Comparison of ENCODE assay signal across 14 mouse cellular contexts in the genomic region with DNA sequence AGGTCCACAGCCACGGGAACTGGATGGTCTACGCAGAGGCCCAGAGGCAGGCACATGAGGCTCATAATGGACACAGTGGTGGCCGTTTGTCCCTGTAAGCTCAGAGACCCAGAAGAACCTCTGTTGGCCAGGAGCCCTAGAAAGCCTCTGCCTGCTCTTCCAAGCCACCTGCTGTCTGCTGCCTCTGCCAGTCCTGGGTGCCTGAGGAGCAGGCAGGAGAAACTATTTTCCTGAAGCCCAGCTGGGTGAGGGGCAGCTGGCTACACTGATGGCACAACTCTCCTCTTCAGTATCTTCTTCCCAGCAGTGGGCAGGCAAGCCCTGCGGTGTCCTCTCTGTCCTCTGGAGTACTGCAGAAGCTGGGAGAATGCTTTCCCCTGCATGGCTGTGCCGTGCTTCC. TPM values are rescaled to one million over a fixed set of nuclear protein-coding genes. Genes with fewer than 3 reads are reported as not detected.
"Had no signal": no experiment of that assay in that cellular context is flagged by ENCODE, and none has a peak within 500 bp of the region (broad histone marks: within the 10 kb centered on the region; RNA-seq: fewer than 3 reads in every experiment).

No protein-coding gene starts in this region.

- H3K27me3 ChIP-seq: limb, embryonic 15.5 days; neural tube, embryonic 12.5 days had no signal

- H3K9me3 ChIP-seq: limb, embryonic 15.5 days; liver, embryonic 12.5 days had no signal

- H3K36me3 ChIP-seq: limb, embryonic 15.5 days; liver, embryonic 12.5 days; neural tube, embryonic 12.5 days had no signal

- H3K27ac ChIP-seq: kidney, postnatal 0 days; limb, embryonic 15.5 days; liver, embryonic 12.5 days; neural tube, embryonic 12.5 days had no signal

- ATAC-seq: liver, embryonic 12.5 days had no signal

- DNase-seq: kidney, adult 9 months; kidney, postnatal 36 days; left cerebral cortex, postnatal 4 days; lung, embryonic 14.5 days; lung, postnatal 10 days; lung, postnatal 4 days; midbrain, embryonic 14.5 days; thymus, adult 18-20 months; thymus, postnatal 14 days had no signal

- H3K4me2 ChIP-seq: limb, embryonic 15.5 days; liver, embryonic 12.5 days; lung, embryonic 14.5 days; neural tube, embryonic 12.5 days had no signal

- H3K9ac ChIP-seq: limb, embryonic 15.5 days; liver, embryonic 12.5 days; lung, embryonic 14.5 days; neural tube, embryonic 12.5 days had no signal

- H3K4me3 ChIP-seq: limb, embryonic 15.5 days; liver, embryonic 12.5 days; neural tube, embryonic 12.5 days had no signal

RNA-seq across cellular contexts. Expression of a gene that starts 37.0 kb away (rescaled TPM):
- total RNA-seq: neutrophil, adult 5-6 weeks had no signal
